Mouse (Mus musculus) kidney, adult 2 months (tissue): ENCODE data around the gene Rps6.

Experiments
- CTCF ChIP-seq: fragments of 200-500 bp; conservative IDR thresholded peaks from 2 replicates; pipeline ENCODE4 v1.5.1; 2011; ENCODE audit warnings: low read depth, mild to moderate bottlenecking, control low read depth, low read length, moderate library complexity, mixed read lengths; ENCODE audit not compliant: insufficient read depth, insufficient read length
- POLR2A ChIP-seq: fragments of 200-500 bp; IDR thresholded peaks from one replicate; pipeline ENCODE4 v1.6.1; 2011; ENCODE audit warnings: low read depth, low read length, control low read depth

GRCm38 (mm10) chr4:86847246-86847645, 10.0 kb downstream of the Rps6 start:
- TF ChIP-seq CTCF (no peak), POLR2A (no peak)
